Mouse (Mus musculus): ENCODE data around the gene Stk24. TPM values are rescaled to one million over a fixed set of nuclear protein-coding genes. Genes with fewer than 3 reads are reported as not detected.

Stk24 gene
- total RNA-seq, 2 experiments from 2014 or later, result 26.1 to 28.9 TPM

- intact Hi-C loops (cut with DNase I), result no loop called here
- DNase-seq, result no peak
These were observed 61.4 kb downstream of the Stk24 start for GRCm38 (mm10) chr14:121318382-121318781.

DNA sequence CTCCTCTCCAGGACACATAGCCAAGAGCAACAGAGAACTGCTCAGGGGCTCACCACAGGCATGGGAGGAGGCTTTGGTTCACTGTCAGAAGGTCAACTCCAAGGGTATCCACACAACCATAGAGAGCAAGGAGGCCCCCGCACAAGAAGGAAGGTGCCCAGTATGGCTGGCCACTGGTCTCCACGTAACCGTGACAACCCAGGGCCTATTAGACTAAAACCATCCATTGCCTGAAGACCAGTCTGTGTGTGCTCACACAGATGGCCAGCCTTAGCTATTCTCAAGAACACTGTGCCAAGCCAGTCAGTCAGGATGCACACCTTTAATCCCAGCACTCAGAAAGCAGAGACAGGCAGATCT lies 62.5 kb downstream of the Stk24 start:
- intact Hi-C loops (cut with DNase I), result no loop called here
- no peak for DNase-seq

DNA sequence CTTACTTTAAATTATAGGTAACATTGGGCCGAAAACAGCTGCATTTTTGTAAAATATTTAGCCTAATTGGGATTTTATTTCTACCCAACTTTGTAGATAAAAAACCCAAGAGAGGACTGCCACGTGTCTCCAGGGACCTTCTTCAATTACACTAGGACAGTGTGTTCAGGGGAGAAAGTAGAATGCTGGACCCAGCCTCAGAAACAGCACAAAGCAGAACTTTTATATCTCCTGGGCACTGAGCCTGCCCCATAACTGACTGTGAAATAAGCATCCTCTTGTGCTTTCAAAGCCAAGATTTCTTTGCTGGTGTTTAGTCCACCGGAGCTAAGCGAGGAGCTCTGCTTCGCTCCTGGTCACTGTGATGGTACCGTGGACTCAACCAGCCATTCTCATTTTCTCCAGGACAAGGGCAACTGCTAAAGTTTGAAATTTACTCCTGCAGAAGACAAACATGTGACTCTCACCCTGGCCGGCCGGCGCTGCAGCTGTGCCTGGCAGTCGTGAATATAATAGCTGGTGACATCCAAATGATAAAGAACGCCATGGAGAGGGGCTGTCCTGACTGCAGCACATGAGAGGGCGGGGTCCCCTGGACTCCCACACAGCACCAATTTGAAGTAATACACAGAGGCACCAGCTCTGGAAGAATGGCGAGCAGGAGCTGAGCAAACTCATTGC lies 63.0 kb downstream of the Stk24 start:
- no peak for DNase-seq
- intact Hi-C loops (cut with DNase I), result no loop called here

DNA sequence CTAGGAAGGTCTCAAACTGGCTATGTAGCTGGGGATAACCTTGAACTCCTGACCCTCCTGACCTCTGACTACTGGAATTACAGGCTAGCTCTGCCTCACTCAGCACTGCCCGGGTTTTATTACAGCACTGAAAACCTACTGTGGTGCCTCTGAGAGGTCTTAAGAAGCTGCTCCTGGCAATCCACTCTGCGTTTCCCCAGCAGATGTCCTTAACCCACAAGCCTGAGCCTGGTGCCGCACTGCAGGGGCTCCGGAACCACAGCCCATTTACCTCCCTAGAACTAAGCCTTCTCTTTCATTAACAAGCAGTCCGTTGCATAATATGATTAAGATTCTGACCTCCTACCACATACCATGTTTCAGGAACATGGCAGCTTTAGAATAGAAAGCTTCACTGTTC lies 63.7 kb downstream of the Stk24 start:
- no peak for DNase-seq
- intact Hi-C loops (cut with DNase I), result no loop called here

GRCm38 (mm10) chr14:121314934-121315333 lies 64.9 kb downstream of the Stk24 start:
- no peak for DNase-seq
- intact Hi-C loops (cut with DNase I), result no loop called here

GRCm38 (mm10) chr14:121313283-121313682 lies 66.5 kb downstream of the Stk24 start:
- DNase-seq, result no peak
- intact Hi-C loops (cut with DNase I), result no loop called here

GRCm38 (mm10) chr14:121311083-121311482 lies 68.7 kb downstream of the Stk24 start:
- intact Hi-C loops (cut with DNase I), result no loop called here
- DNase-seq, result no peak

DNA sequence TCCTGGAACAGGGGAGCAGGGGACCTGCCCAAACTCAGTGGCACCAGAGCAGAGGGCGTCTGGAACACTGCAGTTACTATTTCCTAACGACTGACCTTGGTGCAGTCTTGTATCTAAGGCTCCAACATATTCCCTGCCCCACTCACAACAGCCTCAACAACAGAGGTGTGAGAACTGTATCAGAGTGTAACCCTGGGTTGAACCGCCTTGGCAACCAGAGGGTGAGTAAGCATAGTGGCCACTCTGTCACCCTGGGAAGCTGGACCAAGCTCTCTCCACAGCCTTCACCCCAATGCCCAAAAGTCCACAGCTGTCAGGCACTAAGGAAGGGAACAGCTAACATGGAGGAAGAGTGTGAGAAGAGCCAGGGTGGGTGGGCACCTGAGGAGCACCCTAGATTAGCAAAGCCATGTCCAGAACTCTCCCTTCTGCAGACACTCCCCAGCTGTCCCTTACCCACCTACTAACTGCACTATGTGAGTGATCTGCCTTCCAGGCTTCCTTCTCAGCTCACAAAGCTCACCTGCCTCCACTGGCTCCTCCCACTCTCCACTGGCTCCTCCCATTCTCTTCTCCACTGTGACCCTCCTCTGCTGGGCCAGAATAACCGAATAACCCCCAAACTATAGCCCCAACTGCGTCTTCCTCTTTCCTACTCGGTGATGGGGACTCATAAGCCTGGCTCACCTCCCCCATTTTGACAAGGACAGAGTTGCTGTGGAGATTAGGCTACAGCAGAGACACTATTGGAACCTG lies 69.3 kb downstream of the Stk24 start:
- DNase-seq, result no peak
- intact Hi-C loops (cut with DNase I), result no loop called here

DNA sequence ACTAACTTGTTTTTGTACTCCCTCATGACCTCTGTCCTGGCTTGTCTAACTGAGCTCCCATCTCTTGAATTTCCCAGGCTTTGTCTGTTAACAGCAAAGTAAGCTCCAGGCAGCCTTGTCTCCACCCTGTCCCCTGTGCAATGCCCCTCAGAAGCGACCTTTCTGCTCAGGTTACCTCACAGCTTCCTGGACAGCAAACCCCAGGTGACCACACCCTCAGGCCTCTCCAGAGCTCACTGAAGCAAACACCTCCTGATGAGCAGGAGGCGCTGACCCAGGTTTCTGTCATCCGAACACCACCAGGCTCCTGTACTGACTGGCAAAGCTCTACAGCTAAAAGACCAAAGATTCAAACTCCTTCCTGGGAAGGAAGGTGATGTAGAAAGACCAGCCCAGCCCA lies 69.9 kb downstream of the Stk24 start:
- intact Hi-C loops (cut with DNase I), result no loop called here
- no peak for DNase-seq

DNA sequence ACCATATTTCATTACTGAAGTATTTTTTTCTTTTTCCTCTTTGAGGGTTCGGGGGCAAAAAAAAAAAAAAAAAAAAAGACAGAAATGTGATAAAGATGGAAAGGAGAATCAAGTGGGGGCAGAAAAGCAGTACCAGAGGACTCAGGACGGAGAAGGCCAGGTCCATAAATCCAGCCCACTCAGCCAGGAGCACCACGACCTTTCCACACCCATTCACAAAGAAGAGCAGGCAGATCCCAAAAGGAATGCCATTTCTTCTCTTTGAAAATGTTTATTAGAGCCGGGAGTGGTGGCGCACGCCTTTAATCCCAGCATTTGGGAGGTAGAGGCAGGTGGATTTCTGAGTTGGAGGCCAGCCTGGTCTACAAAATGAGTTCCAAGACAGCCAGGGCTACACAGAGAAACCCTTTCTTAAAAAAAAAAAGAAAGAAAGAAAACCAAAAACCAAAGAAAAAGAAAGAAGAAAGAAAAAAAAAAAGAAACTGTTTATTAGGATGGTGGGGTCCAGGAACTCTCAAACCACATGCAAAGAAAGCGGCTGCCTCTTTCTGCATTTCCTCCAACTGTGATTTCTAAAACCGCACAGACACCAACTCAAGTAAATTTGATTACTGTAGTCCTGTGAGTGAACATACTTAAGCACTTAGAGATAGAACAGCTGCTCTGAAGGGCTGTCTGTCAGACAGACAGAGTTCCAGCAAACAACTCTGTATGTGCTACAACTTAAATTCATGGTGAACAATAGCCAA lies 74.3 kb downstream of the Stk24 start:
- no peak for DNase-seq
- intact Hi-C loops (cut with DNase I), result no loop called here

GRCm38 (mm10) chr14:121304523-121304922 lies 75.3 kb downstream of the Stk24 start:
- intact Hi-C loops (cut with DNase I), result no loop called here
- no peak for DNase-seq

- intact Hi-C loops (cut with DNase I), result loop anchor here (5.0 kb wide), 2 partner anchors 43 to 83 kb away; partner anchors contain the start of gene Stk24
- no peak for DNase-seq
These were observed 80.7 kb downstream of the Stk24 start for GRCm38 (mm10) chr14:121299093-121299492.

GRCm38 (mm10) chr14:121298537-121298936 lies 81.3 kb downstream of the Stk24 start:
- DNase-seq, result no peak
- intact Hi-C loops (cut with DNase I), result loop anchor here (5.0 kb wide), 2 partner anchors 44 to 84 kb away; partner anchors contain the start of gene Stk24

DNA sequence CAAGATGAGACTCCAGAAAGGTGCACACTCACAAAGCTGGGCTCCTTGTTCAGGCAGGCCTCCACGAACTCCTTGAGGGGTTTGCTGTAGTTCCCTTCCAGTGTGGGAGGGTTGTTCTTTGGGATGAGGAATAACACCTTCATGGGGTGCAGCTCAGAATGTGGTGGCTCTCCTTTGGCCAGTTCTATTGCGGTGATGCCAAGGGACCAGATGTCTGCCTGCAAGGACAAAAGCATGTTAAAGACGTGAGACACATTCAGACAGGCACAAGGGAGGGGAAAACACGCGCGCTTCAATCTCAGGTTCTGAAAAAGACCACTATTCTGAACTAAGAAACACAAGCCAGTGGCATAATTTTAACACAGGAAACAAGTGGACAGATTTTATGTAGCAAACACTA lies 82.7 kb downstream of the Stk24 start:
- intact Hi-C loops (cut with DNase I), result loop anchor here (5.0 kb wide), 2 partner anchors 45 to 85 kb away; partner anchors contain the start of gene Stk24
- no peak for DNase-seq

DNA sequence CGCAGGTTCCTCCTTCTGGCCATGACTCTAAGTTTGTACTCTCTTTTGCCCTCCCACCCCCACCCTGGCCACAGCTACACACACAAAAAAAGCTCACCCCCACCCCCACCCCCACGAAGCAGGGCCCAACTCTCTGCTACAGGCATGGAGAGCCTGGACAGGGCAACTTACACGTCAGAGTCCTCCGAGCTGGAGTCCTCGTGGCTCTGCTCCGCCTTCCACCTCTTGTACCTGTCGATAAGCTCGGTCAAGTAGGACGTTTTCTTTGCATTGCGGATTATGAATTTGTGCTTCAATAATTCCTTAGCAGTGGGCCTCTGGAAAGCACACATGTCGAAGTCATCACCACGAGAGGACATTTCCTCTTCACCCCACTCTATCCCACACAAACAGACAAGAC lies 85.3 kb downstream of the Stk24 start:
- no peak for DNase-seq
- intact Hi-C loops (cut with DNase I), result no loop called here

GRCm38 (mm10) chr14:121292391-121292790 lies 87.4 kb downstream of the Stk24 start:
- intact Hi-C loops (cut with DNase I), result no loop called here

GRCm38 (mm10) chr14:121291881-121292280 lies 87.9 kb downstream of the Stk24 start:
- DNase-seq, result no peak
- intact Hi-C loops (cut with DNase I), result no loop called here

More at GRCm38 (mm10) chr14:121292391-121292790, 87.4 kb downstream of the Stk24 start:
- no peak for DNase-seq

GRCm38 (mm10) chr14:121285379-121286120 lies 94.3 kb downstream of the Stk24 start:
- no peak for DNase-seq
- intact Hi-C loops (cut with DNase I), result no loop called here

DNA sequence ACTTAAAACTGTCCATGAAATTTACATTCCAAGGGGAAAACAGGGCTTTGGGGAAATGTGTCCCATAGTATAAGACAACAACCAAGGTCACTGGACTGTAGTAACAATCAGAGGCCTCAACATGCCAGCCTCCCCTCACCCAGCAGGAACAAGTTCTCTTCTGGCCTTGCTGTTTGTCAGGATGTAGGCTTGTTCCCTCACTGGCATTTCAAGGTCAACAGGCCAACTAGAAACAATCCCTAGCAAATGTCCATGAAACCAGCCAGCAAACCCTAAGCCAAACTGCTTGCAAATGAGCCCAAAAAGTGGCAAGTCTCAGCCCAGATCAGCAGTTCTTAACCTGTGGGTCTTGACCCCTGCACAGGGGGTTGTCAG lies 98.5 kb downstream of the Stk24 start:
- DNase-seq, result no peak
- intact Hi-C loops (cut with DNase I), result loop anchor here (2.0 kb wide), 1 partner anchor 163 kb away; no protein-coding TSS in a partner anchor

GRCm38 (mm10) chr14:121280601-121281335 lies 99.0 kb downstream of the Stk24 start:
- intact Hi-C loops (cut with DNase I), result loop anchor here (2.0 kb wide), 1 partner anchor 164 kb away; no protein-coding TSS in a partner anchor
- DNase-seq, result no peak
